Mouse (Mus musculus) limb, embryonic 12.5 days (tissue): ENCODE results near the gene Cd81. TPM values are rescaled to one million over a fixed set of nuclear protein-coding genes. Genes with fewer than 3 reads are reported as not detected.

ENCODE experiments used
- ATAC-seq: fragments of 200-750 bp; cut with Nextera tagmentation; 2 replicates; pipeline ENCODE4 v1.8.0; 2017; ENCODE audit warnings: low read depth, moderate TSS enrichment; ENCODE audit not compliant: insufficient number of reproducible peaks, insufficient read depth, low FRiP score, low TSS enrichment
- H3K27ac ChIP-seq: fragments of 300-500 bp; sonication (generic); 2 replicates; pipeline ENCODE4 v1.5.1; 2016; ENCODE audit warnings: mild to moderate bottlenecking, moderate library complexity
- H3K27me3 ChIP-seq: fragments of 300-500 bp; sonication (generic); 2 replicates; pipeline ENCODE4 v1.6.1; 2016; ENCODE audit warnings: mild to moderate bottlenecking, moderate library complexity
- H3K36me3 ChIP-seq: fragments of 300-500 bp; sonication (generic); 2 replicates; pipeline ENCODE4 v1.6.1; 2016; ENCODE audit warnings: mild to moderate bottlenecking, moderate library complexity
- H3K4me1 ChIP-seq: fragments of 300-500 bp; sonication (generic); replicated peaks from 2 replicates; pipeline ENCODE4 v1.6.1; 2016
- H3K4me2 ChIP-seq: fragments of 300-500 bp; sonication (generic); 2 replicates; pipeline ENCODE4 v1.6.1; 2016; ENCODE audit warnings: mild to moderate bottlenecking, moderate library complexity
- H3K4me3 ChIP-seq: fragments of 300-500 bp; sonication (generic); replicated peaks from 2 replicates; pipeline ENCODE4 v1.5.1; 2016; ENCODE audit warnings: mild to moderate bottlenecking
- H3K9ac ChIP-seq: fragments of 300-500 bp; sonication (generic); replicated peaks from 2 replicates; pipeline ENCODE4 v1.6.1; 2016; ENCODE audit warnings: mild to moderate bottlenecking, moderate library complexity
- H3K9me3 ChIP-seq: fragments of 300-500 bp; sonication (generic); 2 replicates; pipeline ENCODE4 v1.6.1; 2016; ENCODE audit warnings: mild to moderate bottlenecking, moderate library complexity
- WGBS: fragments of 180-500 bp; shearing (Covaris S2); methylation state at CpG from one replicate; pipeline ENCODE4 v1.1.7; 2016; 5-methylcytosine and 5-hydroxymethylcytosine counted together
- polyA plus RNA-seq: library from polyadenylated mRNA; unstranded; fragments of >200 nt; fragmentation: Nextera tagmentation; extraction: Ambion mirVana; gene quantifications from 2 replicates; pipeline ENCODE4 v1.2.1, GENCODE M21; 2016

Gene Cd81
- polyA plus RNA-seq, 1 experiment from 2014 or later: 331 TPM

- Histone ChIP-seq H3K36me3 (peaks cover 29% of the 10 kb centered on the region), H3K4me1 (peaks cover 49% of the 10 kb centered on the region), H3K9me3 (no peaks in the 10 kb centered on the region), H3K4me3 (peak overlapping the region; percentile 90), H3K27me3 (no peaks in the 10 kb centered on the region), H3K4me2 (peak overlapping the region; percentile 83), H3K9ac (peak overlapping the region; percentile 94), H3K27ac (peak overlapping the region; percentile 90)
- ATAC-seq: peak; percentile 70
- WGBS: under 1% methylated on average over 46 of the region's 46 CpGs
These were observed 715 bp downstream of the Cd81 start for GRCm38 (mm10) chr7:143053008-143053899.

- peak overlapping the region; percentile 83 for H3K4me2 ChIP-seq
- WGBS: 61% methylated on average over 11 of the region's 11 CpGs
- no peaks in the 10 kb centered on the region for H3K27me3 ChIP-seq
- no peak overlapping the region for H3K27ac ChIP-seq
- peaks cover 57% of the 10 kb centered on the region for H3K4me1 ChIP-seq
- no peak for ATAC-seq
- H3K9me3 ChIP-seq: no peaks in the 10 kb centered on the region
- peak overlapping the region; percentile 90 for H3K4me3 ChIP-seq
- peak overlapping the region; percentile 94 for H3K9ac ChIP-seq
- H3K36me3 ChIP-seq: peaks cover 37% of the 10 kb centered on the region
These were observed 1.5 kb downstream of the Cd81 start for GRCm38 (mm10) chr7:143053961-143054611.

DNA sequence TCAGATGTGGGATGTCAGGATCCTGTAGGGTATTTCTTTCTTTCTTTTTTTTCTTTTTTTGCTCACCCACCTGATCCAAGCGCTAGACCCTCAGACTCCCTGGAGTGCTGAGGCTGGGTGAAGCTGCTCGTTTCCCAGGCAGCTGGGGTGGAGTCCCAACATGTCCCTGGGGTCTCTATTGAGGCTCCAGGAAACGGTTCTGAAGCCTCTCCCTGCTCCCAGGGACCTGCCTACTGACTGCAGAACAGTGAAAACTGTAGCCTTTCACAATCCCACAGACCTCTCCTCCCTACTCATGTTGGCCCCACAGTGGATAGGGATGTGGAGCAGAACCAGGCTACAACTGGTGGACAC lies 2.0 kb downstream of the Cd81 start:
- H3K9me3 ChIP-seq: no peaks in the 10 kb centered on the region
- H3K4me2 ChIP-seq: peak overlapping the region; percentile 83
- peak overlapping the region; percentile 94 for H3K9ac ChIP-seq
- peaks cover 57% of the 10 kb centered on the region for H3K4me1 ChIP-seq
- H3K27ac ChIP-seq: no peak overlapping the region
- no peak for ATAC-seq
- peak overlapping the region; percentile 90 for H3K4me3 ChIP-seq
- 50% methylated on average over 3 of the region's 3 CpGs for WGBS
- no peaks in the 10 kb centered on the region for H3K27me3 ChIP-seq
- peaks cover 40% of the 10 kb centered on the region for H3K36me3 ChIP-seq

DNA sequence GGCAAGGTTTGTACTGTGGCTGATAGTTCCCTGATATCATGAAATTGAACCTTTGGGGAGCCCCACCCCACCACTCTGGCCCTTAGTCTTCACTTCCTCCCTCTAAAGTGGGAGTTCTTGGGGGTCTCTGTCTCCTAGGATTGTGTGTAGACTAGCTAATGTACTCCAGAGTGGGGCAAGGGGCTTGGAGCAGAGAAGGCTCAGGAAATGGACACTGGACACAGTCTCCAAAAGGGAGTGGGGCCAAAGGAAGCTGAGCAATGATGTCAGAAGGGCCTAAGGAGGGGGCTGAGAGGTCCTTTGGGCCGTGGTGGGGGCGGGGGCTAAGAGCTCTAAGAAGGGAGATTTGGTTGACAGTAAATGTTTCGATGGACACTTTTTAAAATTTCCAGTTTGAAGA lies 2.5 kb downstream of the Cd81 start:
- Histone ChIP-seq H3K27ac (no peak overlapping the region), H3K4me1 (peaks cover 57% of the 10 kb centered on the region), H3K27me3 (no peaks in the 10 kb centered on the region), H3K4me3 (peak overlapping the region; percentile 90), H3K9ac (peak overlapping the region; percentile 94; the same call in 1 of the 2 replicates), H3K4me2 (peak overlapping the region; percentile 83), H3K9me3 (no peaks in the 10 kb centered on the region), H3K36me3 (peaks cover 42% of the 10 kb centered on the region)
- ATAC-seq: no peak
- 82% methylated on average over 3 of the region's 3 CpGs for WGBS

- Histone ChIP-seq H3K9ac (peak overlapping the region; percentile 3; the same call in 1 of the 2 replicates), H3K36me3 (peaks cover 47% of the 10 kb centered on the region)
These were observed 3.1 kb downstream of the Cd81 start for GRCm38 (mm10) chr7:143055499-143056186.

GRCm38 (mm10) chr7:143057023-143057422 lies 4.5 kb downstream of the Cd81 start:
- Histone ChIP-seq H3K27ac (0 out of 2 replicates have a peak overlapping the region, but pooled peaks have one; percentile 24), H3K9me3 (no peaks in the 10 kb centered on the region), H3K27me3 (no peaks in the 10 kb centered on the region), H3K4me3 (no peak overlapping the region), H3K4me1 (peaks cover 54% of the 10 kb centered on the region), H3K36me3 (peaks cover 61% of the 10 kb centered on the region), H3K9ac (no peak overlapping the region), H3K4me2 (no peak overlapping the region)
- no peak for ATAC-seq
- WGBS: 86% methylated on average over 5 of the region's 5 CpGs

More at GRCm38 (mm10) chr7:143055499-143056186, 3.1 kb downstream of the Cd81 start:
- 84% methylated on average over 11 of the region's 11 CpGs for WGBS
- Histone ChIP-seq H3K27ac (no peak overlapping the region), H3K4me3 (peak overlapping the region; percentile 90; the same call in 1 of the 2 replicates), H3K27me3 (no peaks in the 10 kb centered on the region), H3K9me3 (no peaks in the 10 kb centered on the region), H3K4me1 (peaks cover 57% of the 10 kb centered on the region), H3K4me2 (peak overlapping the region; percentile 83)
- no peak for ATAC-seq

- Histone ChIP-seq H3K9me3 (no peaks in the 10 kb centered on the region), H3K36me3 (peaks cover 68% of the 10 kb centered on the region), H3K4me3 (no peak overlapping the region), H3K4me2 (no peak overlapping the region), H3K27ac (peak overlapping the region; percentile 29; the same call in 1 of the 2 replicates), H3K9ac (0 out of 2 replicates have a peak overlapping the region, but pooled peaks have one; percentile 12), H3K4me1 (peaks cover 53% of the 10 kb centered on the region), H3K27me3 (no peaks in the 10 kb centered on the region)
- ATAC-seq: no peak
- 84% methylated on average over 9 of the region's 9 CpGs for WGBS
These were observed 5.2 kb downstream of the Cd81 start for GRCm38 (mm10) chr7:143057667-143058220.

- Histone ChIP-seq H3K4me2 (no peak overlapping the region), H3K27ac (peak overlapping the region; percentile 59; the same call in 1 of the 2 replicates), H3K36me3 (peaks cover 73% of the 10 kb centered on the region), H3K4me1 (peaks cover 53% of the 10 kb centered on the region), H3K9me3 (no peaks in the 10 kb centered on the region), H3K9ac (0 out of 2 replicates have a peak overlapping the region, but pooled peaks have one; percentile 12), H3K27me3 (no peaks in the 10 kb centered on the region), H3K4me3 (no peak overlapping the region)
- no peak for ATAC-seq
- 78% methylated on average over 5 of the region's 5 CpGs for WGBS
These were observed 5.7 kb downstream of the Cd81 start for GRCm38 (mm10) chr7:143058221-143058697.

DNA sequence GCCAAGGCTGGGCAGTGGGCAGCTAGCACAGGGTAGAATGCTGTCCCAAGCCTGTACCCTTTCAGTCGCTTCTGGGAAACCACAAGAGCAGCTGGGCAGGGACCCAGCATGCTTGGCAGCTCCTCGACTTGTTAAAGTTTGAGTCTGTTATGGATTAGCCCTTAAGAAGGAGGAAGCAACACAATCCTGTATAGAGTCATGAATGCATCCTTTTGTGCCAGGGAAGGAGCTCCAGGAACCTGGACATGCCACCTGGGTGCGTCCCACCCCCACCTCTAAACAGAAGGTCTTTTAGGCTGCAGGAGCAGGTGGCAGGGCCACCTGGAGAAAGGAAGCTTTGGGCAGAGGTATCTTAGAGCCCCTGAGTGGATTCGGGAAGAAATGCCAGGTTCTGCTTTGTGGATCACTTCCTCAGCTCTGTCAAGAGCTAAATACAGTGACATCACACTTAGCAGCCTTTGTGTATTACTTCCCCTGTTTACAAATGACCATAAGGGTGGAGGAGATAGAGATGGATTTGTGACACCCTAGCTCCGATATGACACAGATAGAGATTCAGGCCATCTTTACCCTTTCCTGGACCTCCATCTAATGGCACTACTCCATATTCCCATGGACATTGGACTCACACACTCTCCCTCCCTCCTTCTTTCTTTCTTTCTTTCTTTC lies 6.8 kb downstream of the Cd81 start:
- H3K4me3 ChIP-seq: no peak overlapping the region
- H3K9me3 ChIP-seq: no peaks in the 10 kb centered on the region
- H3K36me3 ChIP-seq: peaks cover 84% of the 10 kb centered on the region
- H3K4me2 ChIP-seq: no peak overlapping the region
- peak overlapping the region; percentile 59; the same call in 1 of the 2 replicates for H3K27ac ChIP-seq
- no peaks in the 10 kb centered on the region for H3K27me3 ChIP-seq
- H3K9ac ChIP-seq: no peak overlapping the region
- H3K4me1 ChIP-seq: peaks cover 45% of the 10 kb centered on the region
- no peak for ATAC-seq
- WGBS: 78% methylated on average over 5 of the region's 5 CpGs

DNA sequence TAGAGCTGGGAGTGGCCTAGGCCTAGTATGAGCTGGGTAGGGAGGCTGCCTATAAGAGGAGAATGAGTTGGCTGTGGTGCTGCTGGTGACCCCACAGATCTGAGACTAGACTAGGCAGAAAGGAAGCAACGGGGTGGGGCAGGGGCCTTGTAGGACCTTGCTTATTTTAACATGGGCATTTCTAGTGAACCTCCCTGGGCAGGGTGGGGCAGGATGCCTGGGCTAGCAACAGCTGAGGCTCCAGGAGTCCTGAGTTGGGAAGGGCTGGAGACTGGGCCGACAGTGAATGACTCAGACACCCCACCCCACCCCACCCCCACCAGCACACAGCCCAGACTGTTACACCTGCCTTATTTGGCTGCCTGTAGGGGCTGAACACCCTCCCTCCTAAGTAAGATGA lies 10.2 kb downstream of the Cd81 start:
- Histone ChIP-seq H3K27ac (no peak overlapping the region), H3K36me3 (peaks cover 94% of the 10 kb centered on the region), H3K9me3 (no peaks in the 10 kb centered on the region), H3K27me3 (no peaks in the 10 kb centered on the region), H3K4me1 (peaks cover 13% of the 10 kb centered on the region), H3K4me2 (no peak overlapping the region), H3K4me3 (no peak overlapping the region), H3K9ac (no peak overlapping the region)
- peak; percentile 35; the same call in 1 of the 2 replicates for ATAC-seq
- 91% methylated on average over 2 of the region's 2 CpGs for WGBS
